Mouse (Mus musculus) kidney, postnatal 25 days (tissue): ENCODE measurements at regions not wholly inside any gene's neighbourhood (a gene's known extent, or its start where the extent isn't known, plus 50 kb on each side); places are given as distances from the start of the nearest gene placed in this dataset.

Experiments
- DNase-seq, 2 experiments: peaks; one replicate each; pipeline ENCODE4 v3.0.0; 2021; ENCODE audit warnings: mixed read lengths in 2 of 2

DNA sequence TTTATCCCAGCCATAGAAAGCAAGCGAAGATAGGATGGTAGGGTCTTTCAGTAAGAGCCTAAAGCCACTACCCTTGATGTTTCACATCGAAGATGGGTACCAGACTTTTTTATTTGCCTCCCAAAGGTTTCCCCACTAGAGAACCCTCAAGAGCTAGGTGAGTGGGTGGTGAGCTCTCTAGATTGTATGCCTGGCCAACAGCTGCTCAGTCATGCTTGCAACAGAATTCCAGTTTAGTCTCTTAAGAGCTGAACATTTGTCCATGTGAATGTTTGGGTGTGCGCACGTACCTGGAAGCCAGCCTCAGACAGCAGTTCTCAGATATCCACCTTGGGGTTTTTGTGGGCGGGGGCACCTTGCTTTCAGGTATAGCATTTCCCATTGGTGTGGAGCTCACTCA is 218.5 kb downstream of the Suds3 start:
- no peak for DNase-seq

- DNase-seq = no peak
These were observed 220.7 kb downstream of the Suds3 start for GRCm38 (mm10) chr5:116895036-116895783.

DNA sequence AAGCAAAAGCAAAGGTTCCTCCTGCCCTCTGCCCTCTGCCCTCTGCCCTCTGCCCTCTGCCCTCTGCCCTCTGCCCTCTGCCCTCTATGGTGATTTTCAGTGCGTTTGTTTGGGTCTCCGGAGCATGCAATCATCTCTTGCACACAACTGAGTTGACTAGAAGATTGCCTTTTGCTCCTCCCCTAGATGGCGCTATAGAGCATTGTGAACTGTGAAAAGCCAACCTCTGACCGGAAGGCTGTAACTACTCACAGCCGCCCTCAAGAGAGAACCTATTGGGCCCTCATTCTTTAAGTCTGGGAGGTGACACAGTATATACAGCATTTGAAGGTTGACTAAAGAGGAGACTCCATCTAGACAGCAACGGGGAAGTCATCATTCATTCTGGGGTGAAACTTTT is 221.3 kb downstream of the Suds3 start:
- no peak for DNase-seq

- DNase-seq = no peak
These were observed 223.0 kb downstream of the Suds3 start for GRCm38 (mm10) chr5:116892877-116893276.

GRCm38 (mm10) chr5:116889224-116889623 is 226.7 kb downstream of the Suds3 start:
- no peak for DNase-seq

- no peak for DNase-seq
These were observed 229.5 kb downstream of the Suds3 start for GRCm38 (mm10) chr5:116886181-116887136.

GRCm38 (mm10) chr5:116879761-116880160 is 236.2 kb downstream of the Suds3 start:
- DNase-seq = no peak

- no peak for DNase-seq
These were observed 241.0 kb downstream of the Suds3 start for GRCm38 (mm10) chr5:116874941-116875340.

GRCm38 (mm10) chr5:116868115-116868514 is 247.8 kb downstream of the Suds3 start:
- DNase-seq = no peak

DNA sequence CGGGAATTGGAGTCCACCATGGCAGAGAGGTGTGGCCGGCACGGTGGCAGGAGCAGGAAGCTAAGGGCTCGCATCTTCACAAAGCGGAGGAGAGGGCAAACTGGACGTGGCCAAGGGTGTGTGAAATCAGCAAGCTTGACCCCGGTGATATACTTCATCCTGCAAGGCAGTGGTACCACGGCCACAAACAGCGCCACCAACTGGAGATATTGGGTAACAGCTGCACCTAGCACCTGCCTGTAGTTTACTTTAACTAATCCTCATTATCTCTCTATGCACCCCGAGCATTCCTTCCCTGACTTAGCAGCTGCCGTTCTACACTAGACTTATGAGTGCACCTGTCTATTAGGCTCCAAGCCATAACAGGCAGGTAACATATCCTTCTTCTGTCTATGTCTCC is 251.6 kb downstream of the Suds3 start:
- no peak for DNase-seq

DNA sequence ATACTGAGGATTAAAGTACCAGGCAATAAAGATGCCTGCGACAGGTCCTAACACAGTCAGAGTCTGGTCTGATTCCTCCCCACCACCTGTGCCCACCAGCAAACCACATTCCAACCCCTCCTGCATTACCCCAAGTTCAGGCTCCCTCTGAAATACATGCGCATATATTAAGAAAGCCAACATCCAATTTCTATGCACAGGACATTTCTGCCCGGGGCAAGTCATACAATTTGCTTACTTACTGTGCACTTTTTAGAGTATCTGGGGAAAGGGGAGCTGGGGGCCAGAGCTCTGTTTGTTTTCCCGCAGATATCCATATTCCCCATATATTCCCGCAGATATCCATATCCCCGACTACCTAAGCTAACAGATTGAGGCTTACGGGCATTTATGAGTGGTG is 261.1 kb upstream of the Srrm4 start:
- DNase-seq = no peak

DNA sequence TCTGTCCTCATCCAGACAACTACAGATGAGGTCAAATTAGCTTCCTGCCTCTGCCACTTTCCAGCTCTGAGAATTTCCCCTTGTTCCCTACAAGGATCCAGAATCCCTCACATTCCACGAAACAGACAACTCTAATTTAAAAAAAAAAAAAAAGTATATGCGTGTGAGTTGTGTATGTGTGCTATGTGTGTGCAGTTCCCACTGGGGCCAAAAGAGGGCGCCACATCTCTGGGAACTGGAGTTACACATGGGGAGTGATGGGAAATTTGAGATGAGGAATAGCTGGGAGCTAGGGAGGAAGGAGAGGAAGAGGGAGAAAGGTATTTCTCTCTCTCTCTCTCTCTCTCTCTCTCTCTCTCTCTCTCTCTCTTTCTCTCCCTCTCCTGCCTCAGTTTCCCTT is 240.3 kb upstream of the Srrm4 start:
- no peak for DNase-seq

GRCm38 (mm10) chr5:116829771-116830170 is 238.2 kb upstream of the Srrm4 start:
- no peak for DNase-seq

DNA sequence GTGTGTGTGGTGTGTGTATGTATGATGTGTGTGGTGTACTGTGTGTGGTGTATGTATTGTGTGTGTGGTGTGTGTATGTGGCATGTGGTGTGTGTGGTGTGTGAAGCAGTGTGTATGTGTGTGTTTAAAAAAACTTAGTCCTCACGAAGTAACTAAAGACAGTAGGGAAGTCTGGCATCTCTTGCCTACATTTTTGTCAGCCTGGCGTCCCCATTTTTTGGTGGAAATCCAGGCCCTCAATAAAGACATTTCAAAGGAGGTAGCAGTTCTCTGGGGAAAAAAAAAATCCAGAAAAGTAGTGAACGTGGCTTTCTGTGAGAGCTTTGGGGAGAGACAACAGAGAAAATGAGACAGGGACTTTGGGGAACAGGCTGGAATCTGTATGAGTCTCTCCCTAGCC is 231.6 kb upstream of the Srrm4 start:
- no peak for DNase-seq

- no peak for DNase-seq
These were observed 230.5 kb upstream of the Srrm4 start for GRCm38 (mm10) chr5:116822141-116822540.

- no peak for DNase-seq
These were observed 218.2 kb upstream of the Srrm4 start for GRCm38 (mm10) chr5:116809799-116810198.

- DNase-seq = no peak
These were observed 217.6 kb upstream of the Srrm4 start for GRCm38 (mm10) chr5:116809001-116809759.

DNA sequence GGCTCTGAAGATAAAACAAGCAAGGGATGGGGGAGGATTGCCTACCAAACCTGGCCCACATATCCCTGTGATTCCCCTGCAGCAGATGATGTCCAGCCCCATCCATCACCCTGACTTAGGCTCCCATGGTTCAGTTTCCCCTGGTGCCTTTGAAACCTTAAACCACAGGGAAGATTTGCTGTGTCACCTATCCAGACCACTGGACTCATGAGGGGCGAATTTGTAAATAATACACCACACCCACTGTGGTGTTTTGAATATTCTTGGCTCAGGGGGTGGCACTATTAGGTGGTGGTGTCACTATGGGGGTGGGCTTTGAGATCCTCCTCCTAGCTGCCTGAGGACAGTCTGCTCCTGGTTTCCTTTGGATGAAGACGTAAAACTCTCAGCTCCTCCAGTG is 205.8 kb upstream of the Srrm4 start:
- DNase-seq = no peak

DNA sequence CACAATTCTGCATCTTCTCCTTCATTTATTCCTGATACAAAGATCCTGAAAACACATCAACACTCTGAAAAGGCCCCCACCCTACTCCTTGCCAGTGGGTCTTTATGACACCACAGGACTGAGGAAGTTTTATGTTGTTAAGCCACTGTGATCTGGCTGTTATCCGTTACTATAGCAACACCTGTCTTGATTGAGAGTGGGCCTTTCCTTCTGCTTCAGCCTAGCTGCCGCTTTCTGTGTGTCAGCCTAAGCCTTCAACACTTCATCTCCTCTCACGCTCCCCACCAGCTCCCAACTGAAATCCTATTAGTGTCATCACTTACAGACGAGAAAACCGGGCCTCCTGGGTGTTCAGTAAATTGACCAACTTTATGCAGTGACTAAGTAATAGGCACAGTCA is 203.6 kb upstream of the Srrm4 start:
- DNase-seq = no peak

GRCm38 (mm10) chr5:116790419-116790818 is 198.8 kb upstream of the Srrm4 start:
- DNase-seq = no peak

DNA sequence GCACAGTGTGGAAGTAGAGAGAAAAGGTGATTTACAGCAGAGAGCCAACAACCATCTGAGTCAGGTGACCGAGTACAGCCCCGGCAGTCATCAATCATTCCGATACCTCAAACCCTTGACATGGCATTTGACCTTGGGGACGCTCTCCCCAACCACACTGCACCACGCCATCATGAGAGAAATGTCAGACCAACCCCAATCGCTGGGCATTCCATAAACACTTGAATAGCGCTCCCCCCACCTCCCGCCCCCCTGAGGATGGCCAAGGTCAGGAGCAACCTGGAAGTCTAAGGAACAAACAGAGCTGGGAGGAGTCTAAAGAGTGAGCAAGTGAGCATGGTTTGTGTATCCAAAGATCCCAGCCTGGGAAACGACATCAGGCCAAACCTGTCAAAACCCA is 198.2 kb upstream of the Srrm4 start:
- no peak for DNase-seq

DNA sequence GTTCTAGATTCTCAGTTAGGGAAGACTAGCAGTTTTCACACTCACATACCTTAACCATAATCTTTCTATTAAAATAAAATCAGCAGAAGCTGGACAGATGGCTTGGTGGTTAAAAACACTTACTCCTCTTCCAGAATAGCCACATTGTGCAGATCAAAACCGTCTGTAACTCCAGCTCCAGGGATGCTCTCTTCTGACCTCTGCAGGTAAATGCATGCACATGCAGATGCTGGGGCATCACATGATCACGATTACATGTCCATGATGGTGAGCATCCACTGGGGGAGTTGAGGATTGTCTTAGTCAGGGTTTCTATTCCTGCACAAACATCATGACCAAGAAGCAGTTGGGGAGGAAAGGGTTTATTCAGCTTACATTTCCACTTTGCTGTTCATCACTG is 184.8 kb upstream of the Srrm4 start:
- DNase-seq = no peak

DNA sequence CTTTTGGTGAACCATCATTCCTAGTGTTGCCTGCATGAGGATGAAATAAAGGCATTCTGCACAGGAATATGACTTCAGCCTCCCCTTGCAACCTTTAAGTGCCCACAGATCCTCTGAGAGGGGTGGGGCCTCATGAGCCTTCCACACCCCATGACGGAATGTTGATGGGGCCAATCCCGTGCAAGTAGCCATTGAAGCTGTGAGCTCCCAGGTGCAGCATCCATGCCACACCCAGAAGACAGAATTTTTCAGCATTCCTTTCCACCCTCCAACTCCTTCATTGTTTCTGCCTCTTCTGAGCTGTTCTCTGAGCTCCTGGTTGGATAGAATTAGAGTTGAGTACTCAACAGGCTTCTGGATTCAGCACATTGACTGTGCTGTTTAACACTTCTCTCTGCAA is 174.6 kb upstream of the Srrm4 start:
- no peak for DNase-seq
